Mouse (Mus musculus) liver, embryonic 14.5 days (tissue): Measurements from ENCODE around the gene Galr2. TPM values are rescaled to one million over a fixed set of nuclear protein-coding genes. Genes with fewer than 3 reads are reported as not detected.

ENCODE experiments used
- ATAC-seq: fragments of 200-750 bp; cut with Nextera tagmentation; 2 replicates; pipeline ENCODE4 v1.8.0; 2017; ENCODE audit warnings: moderate number of reproducible peaks, mild to moderate bottlenecking, moderate library complexity; ENCODE audit not compliant: insufficient read depth
- DNase-seq, 3 experiments: peaks; one replicate each; pipeline ENCODE4 v3.0.0-alpha.2; 2012 to 2013; ENCODE audit warnings: low read depth in 3 of 3, low spot score in 3 of 3
- H3K27ac ChIP-seq: fragments of 300-500 bp; sonication (generic); 2 replicates; pipeline ENCODE4 v1.5.1; 2014; ENCODE audit warnings: moderate library complexity, mild to moderate bottlenecking, control low read depth, inconsistent platforms
- H3K27me3 ChIP-seq: fragments of 300-500 bp; sonication (generic); 2 replicates; pipeline ENCODE4 v1.6.1; 2014; ENCODE audit warnings: mild to moderate bottlenecking, low read length, moderate library complexity; ENCODE audit not compliant: control insufficient read depth, insufficient read depth
- H3K36me3 ChIP-seq: fragments of 300-500 bp; sonication (generic); replicated peaks from 2 replicates; pipeline ENCODE4 v1.6.1; 2014; ENCODE audit warnings: low read depth; ENCODE audit not compliant: control insufficient read depth, insufficient read depth
- H3K4me1 ChIP-seq, 2 experiments: fragments of 200-500 bp in 1 of 2; fragments of 300-500 bp in 1 of 2; sonication (generic) in 1 of 2; replicated peaks; 2 replicates each; pipeline ENCODE4 v1.6.1; 2012 to 2014; ENCODE audit warnings: antibody characterized with exemption in 1 of 2, inconsistent platforms in 1 of 2, low read length in 1 of 2; ENCODE audit not compliant: control insufficient read depth in 2 of 2, insufficient read depth in 2 of 2
- H3K4me2 ChIP-seq: fragments of 300-500 bp; sonication (generic); 2 replicates; pipeline ENCODE4 v1.6.1; 2014; ENCODE audit warnings: low read depth, mild to moderate bottlenecking, control low read depth, moderate library complexity
- H3K4me3 ChIP-seq, 2 experiments: fragments of 200-500 bp in 1 of 2; fragments of 300-500 bp in 1 of 2; sonication (generic) in 1 of 2; 2 replicates each; pipeline ENCODE4 v1.5.1; 2012 to 2014; ENCODE audit warnings: low read depth in 2 of 2, low read length in 2 of 2, mild to moderate bottlenecking in 2 of 2, control low read depth in 1 of 2, inconsistent platforms in 1 of 2, moderate library complexity in 1 of 2; ENCODE audit not compliant: insufficient read depth in 1 of 2
- H3K9ac ChIP-seq: fragments of 300-500 bp; sonication (generic); replicated peaks from 2 replicates; pipeline ENCODE4 v1.6.1; 2014; ENCODE audit warnings: mild to moderate bottlenecking, control low read depth, moderate library complexity
- H3K9me3 ChIP-seq: fragments of 300-500 bp; sonication (generic); 2 replicates; pipeline ENCODE4 v1.6.1; 2016; ENCODE audit warnings: low read length, mixed read lengths; ENCODE audit not compliant: control insufficient read depth
- CTCF ChIP-seq: IDR thresholded peaks from 2 replicates; pipeline ENCODE4 v1.5.1; 2016; ENCODE audit warnings: antibody characterized with exemption, low read depth, control low read depth
- EP300 ChIP-seq: IDR thresholded peaks from 2 replicates; pipeline ENCODE4 v1.6.1; 2016; ENCODE audit warnings: antibody characterized with exemption, low read depth
- WGBS: fragments of 180-500 bp; shearing (Covaris S2); extraction: QIAGEN DNeasy Blood & Tissue Kit; methylation state at CpG from one replicate; pipeline ENCODE4 v1.1.7; 2014; ENCODE audit not compliant: insufficient replicate concordance; 5-methylcytosine and 5-hydroxymethylcytosine counted together
- polyA plus RNA-seq, 2 experiments: library from polyadenylated mRNA; depleted of rRNA in 1 of 2; stranded (reverse) in 1 of 2; unstranded in 1 of 2; fragments of >200 nt; fragmentation: Nextera tagmentation in 1 of 2; extraction: Ambion mirVana in 1 of 2; gene quantifications; 2 replicates each; pipeline versions ENCODE4 v1.2.1 to v1.2.3; 2012 to 2014

Galr2 gene
- polyA plus RNA-seq, 2 experiments = 0.02 TPM; not detected in 1

GRCm38 (mm10) chr11:116311169-116311568 lies 30.4 kb downstream of the Galr2 start:
- ATAC-seq (no peak), DNase-seq (no peak)
- no peaks in the 10 kb centered on the region for H3K27me3 ChIP-seq
- TF ChIP-seq EP300 (no peak), CTCF (no peak)
- H3K27ac ChIP-seq = no peak overlapping the region
- no peak overlapping the region for H3K4me2 ChIP-seq
- peaks cover 16 to 23% of the 10 kb centered on the region in 2 experiments for H3K4me1 ChIP-seq
- no peaks in the 10 kb centered on the region for H3K9me3 ChIP-seq
- 72% methylated on average over 8 of the region's 8 CpGs for WGBS
- H3K36me3 ChIP-seq = no peaks in the 10 kb centered on the region
- H3K9ac ChIP-seq = no peak overlapping the region
- no peak overlapping the region for H3K4me3 ChIP-seq

- 57% methylated on average over 8 of the region's 8 CpGs for WGBS
- no peak for TF ChIP-seq EP300
- TF ChIP-seq CTCF = no peak
- Histone ChIP-seq H3K4me1 (peaks cover 9 to 16% of the 10 kb centered on the region in 2 experiments), H3K27ac (no peak overlapping the region), H3K9me3 (no peaks in the 10 kb centered on the region), H3K4me2 (no peak overlapping the region), H3K36me3 (no peaks in the 10 kb centered on the region), H3K4me3 (no peak overlapping the region), H3K27me3 (no peaks in the 10 kb centered on the region), H3K9ac (no peak overlapping the region)
- DNase-seq (no peak), ATAC-seq (no peak)
These were observed 31.6 kb downstream of the Galr2 start for GRCm38 (mm10) chr11:116312359-116312758.

- TF ChIP-seq EP300 = no peak
- TF ChIP-seq CTCF = peak; percentile 98
- no peak overlapping the region for H3K27ac ChIP-seq
- H3K9me3 ChIP-seq = no peaks in the 10 kb centered on the region
- peak overlapping the region; percentile 38 to 48 for H3K4me3 ChIP-seq
- H3K27me3 ChIP-seq = no peaks in the 10 kb centered on the region; the same call in 1 of the 2 replicates
- 2% methylated on average over 41 of the region's 41 CpGs for WGBS
- 0 out of 4 replicates have a peak, but pooled peaks cover 0 to 5% of the 10 kb centered on the region in 2 experiments for H3K4me1 ChIP-seq
- ATAC-seq (peak; percentile 75), DNase-seq (peak in 2 of 3 experiments; percentile 51 to 55)
- peak overlapping the region; percentile 71 for H3K4me2 ChIP-seq
- H3K36me3 ChIP-seq = no peaks in the 10 kb centered on the region
- H3K9ac ChIP-seq = peak overlapping the region; percentile 45
These were observed 38.2 kb downstream of the Galr2 start for GRCm38 (mm10) chr11:116318719-116319659.

GRCm38 (mm10) chr11:116326963-116327603 lies 46.3 kb downstream of the Galr2 start:
- H3K4me1 ChIP-seq = no peaks in the 10 kb centered on the region
- H3K4me2 ChIP-seq = no peak overlapping the region
- no peak for TF ChIP-seq CTCF
- no peak for TF ChIP-seq EP300
- no peak overlapping the region for H3K9ac ChIP-seq
- H3K27me3 ChIP-seq = no peaks in the 10 kb centered on the region
- ATAC-seq (no peak), DNase-seq (no peak)
- no peaks in the 10 kb centered on the region for H3K9me3 ChIP-seq
- WGBS = 66% methylated on average over 7 of the region's 7 CpGs
- H3K4me3 ChIP-seq = no peak overlapping the region
- no peak overlapping the region for H3K27ac ChIP-seq
- no peaks in the 10 kb centered on the region for H3K36me3 ChIP-seq
